Mouse (Mus musculus): ENCODE measurements at regions not wholly inside any gene's neighbourhood (a gene's known extent, or its start where the extent isn't known, plus 50 kb on each side); places are given as distances from the start of the nearest gene placed in this dataset.

DNA sequence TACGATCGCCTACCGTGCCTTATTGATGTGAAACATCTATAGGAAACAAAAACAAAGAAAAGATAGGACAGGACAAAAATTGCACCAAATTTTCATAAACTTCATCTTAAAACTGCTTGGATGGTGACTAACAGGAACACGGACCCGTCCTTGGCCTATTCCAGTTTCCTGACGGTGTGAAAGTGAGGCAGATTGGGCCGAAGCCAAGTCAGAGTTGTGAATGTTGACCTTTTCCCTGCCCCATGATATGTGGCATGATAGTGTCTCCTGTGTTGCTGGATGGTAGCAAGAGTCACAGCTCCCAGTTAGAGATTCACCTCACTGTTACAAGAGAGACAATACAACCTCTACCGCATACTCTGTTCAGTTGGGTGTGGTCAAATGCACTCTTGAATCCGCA lies 195.8 kb downstream of the Pik3r1 start:
- H3K36me3 ChIP-seq (ENCODE audit: control insufficient read depth, insufficient read depth, low read length, poor library complexity, severe bottlenecking), result no peaks in the 10 kb centered on the region
- no peak overlapping the region for H3K4me3 ChIP-seq (ENCODE audit: low read depth, low read length)
- H3K27ac ChIP-seq (ENCODE audit: insufficient read depth, low read length), result no peak overlapping the region
- H3K9me3 ChIP-seq (replicated peaks; ENCODE audit: control insufficient read depth, insufficient read depth, low read length, poor library complexity, severe bottlenecking), result no peaks in the 10 kb centered on the region
- TF ChIP-seq CTCF (IDR thresholded peaks at IDR 0.05; ENCODE audit: low read depth, low read length) (no peak), POLR2A (IDR thresholded peaks at IDR 0.05; ENCODE audit: insufficient read depth, low read length) (no peak), EP300 (IDR thresholded peaks at IDR 0.05; ENCODE audit: insufficient read depth, low read depth, low read length) (no peak)
- H3K9ac ChIP-seq (ENCODE audit: low read depth, poor library complexity, severe bottlenecking), result no peak overlapping the region
- no peaks in the 10 kb centered on the region for H3K27me3 ChIP-seq (ENCODE audit: control insufficient read depth, insufficient read depth, low read length, poor library complexity, severe bottlenecking)
- H3K4me1 ChIP-seq (ENCODE audit: control insufficient read depth, insufficient read depth, low read length), result no peaks in the 10 kb centered on the region

DNA sequence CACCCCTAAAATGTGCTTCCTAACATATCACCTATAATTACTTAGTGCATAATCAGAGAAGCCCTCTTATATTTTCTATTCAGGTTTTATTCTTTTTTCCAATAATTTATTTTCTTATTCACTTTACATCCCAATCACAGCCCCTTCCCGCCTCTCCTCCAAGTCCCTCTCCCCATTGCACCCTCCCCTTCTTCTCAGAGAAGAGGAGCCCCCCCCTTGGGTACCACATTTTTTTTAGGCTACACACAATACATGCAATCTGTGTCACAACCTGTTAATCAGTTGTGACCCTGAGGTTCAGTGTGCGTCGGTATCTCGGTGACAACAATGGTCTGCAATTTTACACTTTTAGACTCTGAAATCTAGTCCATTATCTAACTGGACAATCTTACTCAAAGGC lies 198.0 kb downstream of the Pik3r1 start:
- TF ChIP-seq POLR2A (IDR thresholded peaks at IDR 0.05; ENCODE audit: insufficient read depth, low read length), result no peak
- no peak for TF ChIP-seq CTCF (IDR thresholded peaks at IDR 0.05; ENCODE audit: low read depth, low read length)
- TF ChIP-seq EP300 (IDR thresholded peaks at IDR 0.05; ENCODE audit: insufficient read depth, low read depth, low read length), result no peak
- Histone ChIP-seq H3K4me3 (ENCODE audit: low read depth, low read length) (no peak overlapping the region), H3K27ac (ENCODE audit: insufficient read depth, low read length) (no peak overlapping the region), H3K9ac (ENCODE audit: low read depth, poor library complexity, severe bottlenecking) (no peak overlapping the region), H3K4me1 (ENCODE audit: control insufficient read depth, insufficient read depth, low read length) (no peaks in the 10 kb centered on the region), H3K27me3 (ENCODE audit: control insufficient read depth, insufficient read depth, low read length, poor library complexity, severe bottlenecking) (no peaks in the 10 kb centered on the region), H3K9me3 (replicated peaks; ENCODE audit: control insufficient read depth, insufficient read depth, low read length, poor library complexity, severe bottlenecking) (no peaks in the 10 kb centered on the region), H3K36me3 (ENCODE audit: control insufficient read depth, insufficient read depth, low read length, poor library complexity, severe bottlenecking) (no peaks in the 10 kb centered on the region)

DNA sequence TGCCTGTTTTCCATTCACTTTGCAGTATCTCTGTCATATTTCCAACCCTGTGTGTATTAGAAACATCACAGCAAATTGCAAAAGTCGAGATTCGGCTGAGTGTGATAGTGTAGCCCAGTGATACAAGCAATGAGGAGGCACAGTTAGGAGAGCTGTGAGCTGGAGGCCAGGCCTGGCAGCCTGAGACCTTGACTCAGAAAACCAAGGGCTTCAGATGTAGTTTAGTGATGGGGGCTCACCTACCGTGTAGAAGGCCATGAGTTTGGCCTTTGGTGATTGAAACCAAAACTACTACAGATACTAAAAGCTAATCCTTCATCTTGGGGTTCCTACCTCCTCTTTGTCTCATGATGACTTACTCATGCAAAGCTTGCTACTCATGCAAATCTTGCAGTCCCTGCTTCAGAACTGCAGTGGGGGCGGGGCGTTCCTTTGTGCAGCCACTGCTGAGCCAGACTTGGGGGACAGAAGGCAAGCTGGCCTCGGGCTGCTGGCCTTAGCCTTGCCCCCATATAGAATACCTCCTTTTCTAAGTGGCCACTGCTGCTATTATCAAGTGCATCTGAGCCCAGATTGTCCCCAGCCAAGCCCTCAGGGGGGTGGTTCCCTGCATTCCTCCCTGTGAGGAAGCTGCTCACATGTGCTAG lies 198.9 kb downstream of the Pik3r1 start:
- H3K36me3 ChIP-seq (ENCODE audit: control insufficient read depth, insufficient read depth, low read length, poor library complexity, severe bottlenecking), result no peaks in the 10 kb centered on the region
- H3K4me3 ChIP-seq (ENCODE audit: low read depth, low read length), result no peak overlapping the region
- no peak for TF ChIP-seq POLR2A (IDR thresholded peaks at IDR 0.05; ENCODE audit: insufficient read depth, low read length)
- TF ChIP-seq CTCF (IDR thresholded peaks at IDR 0.05; ENCODE audit: low read depth, low read length), result no peak
- no peak for TF ChIP-seq EP300 (IDR thresholded peaks at IDR 0.05; ENCODE audit: insufficient read depth, low read depth, low read length)
- no peaks in the 10 kb centered on the region for H3K27me3 ChIP-seq (ENCODE audit: control insufficient read depth, insufficient read depth, low read length, poor library complexity, severe bottlenecking)
- H3K9ac ChIP-seq (ENCODE audit: low read depth, poor library complexity, severe bottlenecking), result no peak overlapping the region
- no peaks in the 10 kb centered on the region for H3K9me3 ChIP-seq (replicated peaks; ENCODE audit: control insufficient read depth, insufficient read depth, low read length, poor library complexity, severe bottlenecking)
- no peak overlapping the region for H3K27ac ChIP-seq (ENCODE audit: insufficient read depth, low read length)
- H3K4me1 ChIP-seq (ENCODE audit: control insufficient read depth, insufficient read depth, low read length), result no peaks in the 10 kb centered on the region

DNA sequence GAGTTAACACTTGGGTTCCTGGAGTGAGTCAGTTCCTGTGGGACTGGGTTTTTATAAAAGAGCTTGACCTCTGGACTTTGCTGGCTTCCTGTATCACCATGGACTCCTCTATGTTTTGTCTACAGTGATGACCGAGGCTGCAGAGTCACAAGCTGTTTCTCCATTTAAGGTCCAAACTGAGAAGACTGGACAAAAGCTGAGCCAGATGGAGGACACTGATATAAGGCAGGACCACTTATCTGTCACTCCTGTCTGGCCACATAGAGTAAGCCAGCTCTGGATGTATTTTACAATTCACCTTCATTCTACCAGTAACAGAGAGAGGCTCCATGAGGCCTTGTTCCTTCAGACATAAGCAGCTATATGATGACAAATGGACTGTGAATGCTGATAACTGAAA lies 202.7 kb downstream of the Pik3r1 start:
- no peak overlapping the region for H3K27ac ChIP-seq (ENCODE audit: insufficient read depth, low read length)
- no peak overlapping the region for H3K4me3 ChIP-seq (ENCODE audit: low read depth, low read length)
- H3K9me3 ChIP-seq (replicated peaks; ENCODE audit: control insufficient read depth, insufficient read depth, low read length, poor library complexity, severe bottlenecking), result no peaks in the 10 kb centered on the region
- no peaks in the 10 kb centered on the region for H3K4me1 ChIP-seq (ENCODE audit: control insufficient read depth, insufficient read depth, low read length)
- no peaks in the 10 kb centered on the region; the same call in 1 of the 2 replicates for H3K27me3 ChIP-seq (ENCODE audit: control insufficient read depth, insufficient read depth, low read length, poor library complexity, severe bottlenecking)
- H3K36me3 ChIP-seq (ENCODE audit: control insufficient read depth, insufficient read depth, low read length, poor library complexity, severe bottlenecking), result no peaks in the 10 kb centered on the region
- TF ChIP-seq POLR2A (IDR thresholded peaks at IDR 0.05; ENCODE audit: insufficient read depth, low read length) (no peak), CTCF (IDR thresholded peaks at IDR 0.05; ENCODE audit: low read depth, low read length) (no peak), EP300 (IDR thresholded peaks at IDR 0.05; ENCODE audit: insufficient read depth, low read depth, low read length) (no peak)
- H3K9ac ChIP-seq (ENCODE audit: low read depth, poor library complexity, severe bottlenecking), result no peak overlapping the region

DNA sequence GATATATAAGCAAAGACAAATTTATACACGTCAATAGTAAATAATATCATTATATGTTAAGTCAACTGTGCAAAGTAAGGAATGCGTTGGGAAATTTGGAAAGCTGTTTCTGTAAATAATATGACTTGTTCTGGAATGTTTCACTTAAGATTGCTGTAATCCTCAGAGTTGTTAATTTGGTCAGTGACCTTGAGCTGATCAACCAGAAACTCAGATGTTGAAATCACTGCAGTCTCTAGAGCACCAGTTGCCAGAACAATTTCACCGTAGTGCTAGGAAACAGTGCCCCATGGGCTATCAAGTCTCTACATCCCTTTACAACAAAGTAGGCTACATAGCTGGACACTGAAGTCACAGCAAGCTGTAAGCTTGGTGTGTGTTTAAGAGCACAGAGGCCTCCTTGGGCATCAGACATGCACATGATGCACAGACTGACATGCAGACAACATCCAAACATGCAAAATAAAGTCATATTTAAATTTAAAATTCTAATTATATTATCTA lies 212.6 kb downstream of the Pik3r1 start:
- Histone ChIP-seq H3K27me3 (ENCODE audit: control insufficient read depth, insufficient read depth, low read length, poor library complexity, severe bottlenecking) (no peaks in the 10 kb centered on the region), H3K4me3 (ENCODE audit: low read depth, low read length) (no peak overlapping the region), H3K4me1 (ENCODE audit: control insufficient read depth, insufficient read depth, low read length) (no peaks in the 10 kb centered on the region), H3K27ac (ENCODE audit: insufficient read depth, low read length) (no peak overlapping the region), H3K9ac (ENCODE audit: low read depth, poor library complexity, severe bottlenecking) (no peak overlapping the region), H3K36me3 (ENCODE audit: control insufficient read depth, insufficient read depth, low read length, poor library complexity, severe bottlenecking) (no peaks in the 10 kb centered on the region), H3K9me3 (replicated peaks; ENCODE audit: control insufficient read depth, insufficient read depth, low read length, poor library complexity, severe bottlenecking) (no peaks in the 10 kb centered on the region)
- TF ChIP-seq EP300 (IDR thresholded peaks at IDR 0.05; ENCODE audit: insufficient read depth, low read depth, low read length) (no peak), POLR2A (IDR thresholded peaks at IDR 0.05; ENCODE audit: insufficient read depth, low read length) (no peak), CTCF (IDR thresholded peaks at IDR 0.05; ENCODE audit: low read depth, low read length) (no peak)

DNA sequence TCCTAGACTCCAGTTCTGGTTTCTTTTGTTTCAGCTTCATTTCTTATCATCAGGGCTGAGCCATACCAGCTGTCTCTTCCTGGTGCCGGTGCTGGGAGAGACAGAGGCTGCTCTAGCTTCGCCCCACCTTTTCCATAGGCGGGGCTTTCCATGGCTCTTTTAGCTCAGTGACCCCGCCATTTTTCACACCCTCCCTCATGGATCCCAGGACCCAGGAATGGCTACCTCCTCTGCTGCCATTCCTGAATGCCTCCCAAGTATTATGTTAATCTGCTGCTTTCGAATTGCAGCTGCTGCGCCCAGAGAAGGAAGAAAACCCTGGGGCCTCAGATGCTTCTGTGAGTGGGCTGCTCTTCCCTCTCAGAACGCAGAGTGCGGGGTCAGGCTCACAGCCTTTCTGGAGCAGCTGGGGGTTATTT lies 214.9 kb downstream of the Pik3r1 start:
- H3K36me3 ChIP-seq (ENCODE audit: control insufficient read depth, insufficient read depth, low read length, poor library complexity, severe bottlenecking), result no peaks in the 10 kb centered on the region
- H3K9me3 ChIP-seq (replicated peaks; ENCODE audit: control insufficient read depth, insufficient read depth, low read length, poor library complexity, severe bottlenecking), result no peaks in the 10 kb centered on the region
- H3K4me3 ChIP-seq (ENCODE audit: low read depth, low read length), result no peak overlapping the region
- TF ChIP-seq CTCF (IDR thresholded peaks at IDR 0.05; ENCODE audit: low read depth, low read length), result no peak
- TF ChIP-seq POLR2A (IDR thresholded peaks at IDR 0.05; ENCODE audit: insufficient read depth, low read length), result no peak
- TF ChIP-seq EP300 (IDR thresholded peaks at IDR 0.05; ENCODE audit: insufficient read depth, low read depth, low read length), result no peak
- H3K9ac ChIP-seq (ENCODE audit: low read depth, poor library complexity, severe bottlenecking), result no peak overlapping the region
- H3K27ac ChIP-seq (ENCODE audit: insufficient read depth, low read length), result no peak overlapping the region
- H3K27me3 ChIP-seq (ENCODE audit: control insufficient read depth, insufficient read depth, low read length, poor library complexity, severe bottlenecking), result no peaks in the 10 kb centered on the region
- H3K4me1 ChIP-seq (ENCODE audit: control insufficient read depth, insufficient read depth, low read length), result no peaks in the 10 kb centered on the region

Data from ES-Bruce4 (cell line).